Mouse (Mus musculus): ENCODE results near the gene Rabep1. TPM values are rescaled to one million over a fixed set of nuclear protein-coding genes. Genes with fewer than 3 reads are reported as not detected.

Gene Rabep1
- polyA plus RNA-seq, 1 experiment from 2014 or later: 90.9 TPM

- Histone ChIP-seq H3K4me3 (ENCODE audit: low read depth, low read length) (no peak overlapping the region), H3K4me1 (replicated peaks; ENCODE audit: control insufficient read depth, insufficient read depth, low read length) (no peaks in the 10 kb centered on the region), H3K36me3 (ENCODE audit: control insufficient read depth, insufficient read depth) (no peaks in the 10 kb centered on the region), H3K27ac (ENCODE audit: low read depth, low read length) (no peak overlapping the region), H3K9ac (ENCODE audit: low read depth, low read length) (no peak overlapping the region), H3K9me3 (ENCODE audit: control insufficient read depth) (no peaks in the 10 kb centered on the region), H3K4me2 (replicated peaks; ENCODE audit: low read depth) (no peak overlapping the region), H3K27me3 (replicated peaks; ENCODE audit: control insufficient read depth, insufficient read depth, low read length) (no peaks in the 10 kb centered on the region)
- WGBS: 71% methylated on average over 4 of the region's 4 CpGs
- TF ChIP-seq CTCF (IDR thresholded peaks at IDR 0.05; ENCODE audit: low read depth): no peak
- no peak for ATAC-seq
Measured at GRCm38 (mm10) chr11:70806697-70807096, 37.9 kb upstream of the Rabep1 start.

DNA sequence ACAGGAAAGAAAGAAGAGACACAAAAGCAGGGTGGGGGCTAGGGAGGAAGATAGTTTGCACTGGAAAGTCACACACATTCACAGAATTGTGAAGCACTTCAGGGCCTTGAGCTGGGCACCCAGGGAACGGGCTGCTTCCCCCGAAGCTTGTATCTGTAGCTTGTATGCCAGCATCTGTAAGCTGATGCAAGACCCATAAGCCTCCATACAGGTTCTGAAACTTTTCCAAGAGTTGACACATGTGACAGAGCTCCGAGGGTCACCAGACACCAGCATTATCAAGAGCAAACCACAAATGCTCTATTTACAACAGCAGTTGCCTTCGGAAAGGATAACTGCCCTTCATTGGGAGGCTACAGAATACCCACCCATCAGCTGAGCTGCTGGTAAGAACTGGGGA is 36.9 kb upstream of the Rabep1 start:
- H3K4me1 ChIP-seq (replicated peaks; ENCODE audit: control insufficient read depth, insufficient read depth, low read length): no peaks in the 10 kb centered on the region
- H3K9ac ChIP-seq (ENCODE audit: low read depth, low read length): no peak overlapping the region
- H3K27me3 ChIP-seq (replicated peaks; ENCODE audit: control insufficient read depth, insufficient read depth, low read length): no peaks in the 10 kb centered on the region
- H3K4me2 ChIP-seq (replicated peaks; ENCODE audit: low read depth): no peak overlapping the region
- no peak for TF ChIP-seq CTCF (IDR thresholded peaks at IDR 0.05; ENCODE audit: low read depth)
- no peak for ATAC-seq
- 86% methylated on average over 4 of the region's 4 CpGs for WGBS
- H3K27ac ChIP-seq (ENCODE audit: low read depth, low read length): no peak overlapping the region
- H3K4me3 ChIP-seq (ENCODE audit: low read depth, low read length): no peak overlapping the region
- H3K9me3 ChIP-seq (ENCODE audit: control insufficient read depth): no peaks in the 10 kb centered on the region
- no peaks in the 10 kb centered on the region for H3K36me3 ChIP-seq (ENCODE audit: control insufficient read depth, insufficient read depth)

GRCm38 (mm10) chr11:70808101-70808500 is 36.5 kb upstream of the Rabep1 start:
- no peak for ATAC-seq
- Histone ChIP-seq H3K27ac (ENCODE audit: low read depth, low read length) (no peak overlapping the region), H3K4me2 (replicated peaks; ENCODE audit: low read depth) (no peak overlapping the region), H3K36me3 (ENCODE audit: control insufficient read depth, insufficient read depth) (no peaks in the 10 kb centered on the region), H3K9ac (ENCODE audit: low read depth, low read length) (no peak overlapping the region), H3K9me3 (ENCODE audit: control insufficient read depth) (no peaks in the 10 kb centered on the region), H3K4me1 (replicated peaks; ENCODE audit: control insufficient read depth, insufficient read depth, low read length) (no peaks in the 10 kb centered on the region), H3K4me3 (ENCODE audit: low read depth, low read length) (no peak overlapping the region), H3K27me3 (replicated peaks; ENCODE audit: control insufficient read depth, insufficient read depth, low read length) (no peaks in the 10 kb centered on the region)
- WGBS: 59% methylated on average over 3 of the region's 3 CpGs
- no peak for TF ChIP-seq CTCF (IDR thresholded peaks at IDR 0.05; ENCODE audit: low read depth)

- Histone ChIP-seq H3K4me2 (replicated peaks; ENCODE audit: low read depth) (no peak overlapping the region), H3K36me3 (ENCODE audit: control insufficient read depth, insufficient read depth) (no peaks in the 10 kb centered on the region), H3K9me3 (ENCODE audit: control insufficient read depth) (no peaks in the 10 kb centered on the region), H3K9ac (ENCODE audit: low read depth, low read length) (no peak overlapping the region), H3K27me3 (replicated peaks; ENCODE audit: control insufficient read depth, insufficient read depth, low read length) (no peaks in the 10 kb centered on the region), H3K4me3 (ENCODE audit: low read depth, low read length) (no peak overlapping the region), H3K27ac (ENCODE audit: low read depth, low read length) (no peak overlapping the region), H3K4me1 (replicated peaks; ENCODE audit: control insufficient read depth, insufficient read depth, low read length) (no peaks in the 10 kb centered on the region)
- ATAC-seq: no peak
- 41% methylated on average over 1 of the region's 1 CpGs for WGBS
- TF ChIP-seq CTCF (IDR thresholded peaks at IDR 0.05; ENCODE audit: low read depth): no peak
Measured at GRCm38 (mm10) chr11:70809011-70809410, 35.6 kb upstream of the Rabep1 start.

- ATAC-seq: no peak
- Histone ChIP-seq H3K4me1 (replicated peaks; ENCODE audit: control insufficient read depth, insufficient read depth, low read length) (no peaks in the 10 kb centered on the region), H3K27ac (ENCODE audit: low read depth, low read length) (no peak overlapping the region), H3K4me3 (ENCODE audit: low read depth, low read length) (no peak overlapping the region), H3K36me3 (ENCODE audit: control insufficient read depth, insufficient read depth) (no peaks in the 10 kb centered on the region), H3K4me2 (replicated peaks; ENCODE audit: low read depth) (no peak overlapping the region), H3K27me3 (replicated peaks; ENCODE audit: control insufficient read depth, insufficient read depth, low read length) (no peaks in the 10 kb centered on the region), H3K9ac (ENCODE audit: low read depth, low read length) (no peak overlapping the region), H3K9me3 (ENCODE audit: control insufficient read depth) (no peaks in the 10 kb centered on the region)
- no peak for TF ChIP-seq CTCF (IDR thresholded peaks at IDR 0.05; ENCODE audit: low read depth)
- WGBS: 82% methylated on average over 5 of the region's 5 CpGs
Measured at GRCm38 (mm10) chr11:70811041-70811440, 33.5 kb upstream of the Rabep1 start.

GRCm38 (mm10) chr11:70811471-70812240 is 32.9 kb upstream of the Rabep1 start:
- H3K36me3 ChIP-seq (ENCODE audit: control insufficient read depth, insufficient read depth): no peaks in the 10 kb centered on the region
- no peak overlapping the region for H3K9ac ChIP-seq (ENCODE audit: low read depth, low read length)
- H3K9me3 ChIP-seq (ENCODE audit: control insufficient read depth): no peaks in the 10 kb centered on the region
- no peak overlapping the region for H3K27ac ChIP-seq (ENCODE audit: low read depth, low read length)
- 67% methylated on average over 13 of the region's 13 CpGs for WGBS
- no peak for ATAC-seq
- H3K4me3 ChIP-seq (ENCODE audit: low read depth, low read length): no peak overlapping the region
- H3K4me1 ChIP-seq (replicated peaks; ENCODE audit: control insufficient read depth, insufficient read depth, low read length): no peaks in the 10 kb centered on the region
- no peaks in the 10 kb centered on the region for H3K27me3 ChIP-seq (replicated peaks; ENCODE audit: control insufficient read depth, insufficient read depth, low read length)
- H3K4me2 ChIP-seq (replicated peaks; ENCODE audit: low read depth): no peak overlapping the region
- TF ChIP-seq CTCF (IDR thresholded peaks at IDR 0.05; ENCODE audit: low read depth): no peak

Measured in intestine, postnatal 0 days (tissue).